Mouse (Mus musculus): ENCODE measurements around the gene Leap2. TPM values are rescaled to one million over a fixed set of nuclear protein-coding genes. Genes with fewer than 3 reads are reported as not detected.

Gene Leap2
- 0.35 TPM in 1 of 2 replicates, not detected in the other for polyA plus RNA-seq (2015; fragmentation: Nextera tagmentation; extraction: Ambion mirVana)

DNA sequence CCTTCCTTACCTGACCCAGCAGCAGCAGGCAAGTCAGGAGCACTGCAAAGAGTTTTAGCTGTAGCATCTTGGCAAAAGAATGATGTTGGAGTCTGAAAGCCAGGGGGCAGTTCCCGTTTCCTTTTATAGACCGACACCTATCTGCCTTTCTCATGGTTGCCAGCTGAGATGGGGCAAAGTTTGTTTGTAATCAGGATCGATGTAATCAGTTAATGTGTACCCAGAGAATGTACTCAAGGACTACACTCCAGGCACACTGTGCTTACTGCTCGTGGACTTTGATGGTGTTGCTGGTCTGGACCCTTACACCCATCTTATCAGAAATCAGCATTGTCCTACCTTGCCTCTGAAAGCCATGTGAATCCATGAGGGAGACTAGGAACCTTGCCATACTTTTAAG, at the start of gene Leap2:
Leap2 (minus strand) TSS at position 135 of the 400 bp plus-strand sequence.
- H3K27ac ChIP-seq, result no peak within 1 kb of the TSS
- no peaks in the 10 kb centered on the region for H3K9me3 ChIP-seq
- no peak for ATAC-seq (replicated peaks)
- H3K27me3 ChIP-seq (replicated peaks), result no peaks in the 10 kb centered on the region
- no peak within 1 kb of the TSS for H3K9ac ChIP-seq
- 89% methylated on average over 4 of the region's 4 CpGs for WGBS
- H3K4me1 ChIP-seq, result no peaks in the 10 kb centered on the region
- H3K4me2 ChIP-seq, result no peak within 1 kb of the TSS
- H3K4me3 ChIP-seq, result no peak within 1 kb of the TSS
- H3K36me3 ChIP-seq (replicated peaks), result peaks cover 19% of the 10 kb centered on the region; the same call in 1 of the 2 replicates

DNA sequence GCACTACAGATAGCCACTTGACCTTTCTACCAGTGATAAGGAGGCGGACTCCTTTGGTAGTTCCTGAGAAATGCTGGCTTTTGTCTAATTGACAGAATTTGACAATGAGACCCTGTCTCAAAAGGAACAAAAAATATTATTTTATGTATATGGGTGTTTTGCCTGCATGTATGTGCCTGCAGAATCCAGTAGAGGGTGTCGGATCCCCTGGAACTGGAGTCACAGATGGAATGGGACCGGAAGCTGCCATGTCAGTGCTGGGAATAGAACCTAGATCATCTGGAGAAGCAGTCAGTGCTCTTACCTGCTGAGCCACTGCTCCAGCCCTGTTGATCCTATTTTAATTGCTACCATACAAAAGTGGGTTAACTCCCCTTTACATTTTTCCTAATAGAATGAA, 49.7 kb upstream of the Leap2 start:
- H3K36me3 ChIP-seq (replicated peaks), result no peaks in the 10 kb centered on the region
- no peak overlapping the region for H3K27ac ChIP-seq
- H3K4me2 ChIP-seq, result no peak overlapping the region
- peaks cover 23% of the 10 kb centered on the region for H3K27me3 ChIP-seq (replicated peaks)
- peaks cover 31% of the 10 kb centered on the region for H3K4me1 ChIP-seq
- no peak overlapping the region for H3K4me3 ChIP-seq
- 76% methylated on average over 3 of the region's 3 CpGs for WGBS
- no peak overlapping the region for H3K9ac ChIP-seq
- ATAC-seq (replicated peaks), result no peak
- no peaks in the 10 kb centered on the region for H3K9me3 ChIP-seq

- Histone ChIP-seq H3K4me1 (peaks cover 28% of the 10 kb centered on the region), H3K9me3 (no peaks in the 10 kb centered on the region), H3K9ac (no peak within 1 kb of the TSS; the same call in 1 of the 2 replicates), H3K27me3 (replicated peaks) (peaks cover 45% of the 10 kb centered on the region), H3K27ac (peak within 1 kb of the TSS; percentile 61), H3K4me3 (peak within 1 kb of the TSS; percentile 24), H3K4me2 (peak within 1 kb of the TSS; percentile 54), H3K36me3 (replicated peaks) (no peaks in the 10 kb centered on the region)
- ATAC-seq (replicated peaks), result peak; percentile 77
- 1% methylated on average over 29 of the region's 29 CpGs for WGBS
Measured at GRCm38 (mm10) chr11:53469968-53470695, 47.2 kb upstream of the Leap2 start, which contains the start of gene Gm9837. Gene Gm9837, minus strand, starts transcription at chr11:53470479.

DNA sequence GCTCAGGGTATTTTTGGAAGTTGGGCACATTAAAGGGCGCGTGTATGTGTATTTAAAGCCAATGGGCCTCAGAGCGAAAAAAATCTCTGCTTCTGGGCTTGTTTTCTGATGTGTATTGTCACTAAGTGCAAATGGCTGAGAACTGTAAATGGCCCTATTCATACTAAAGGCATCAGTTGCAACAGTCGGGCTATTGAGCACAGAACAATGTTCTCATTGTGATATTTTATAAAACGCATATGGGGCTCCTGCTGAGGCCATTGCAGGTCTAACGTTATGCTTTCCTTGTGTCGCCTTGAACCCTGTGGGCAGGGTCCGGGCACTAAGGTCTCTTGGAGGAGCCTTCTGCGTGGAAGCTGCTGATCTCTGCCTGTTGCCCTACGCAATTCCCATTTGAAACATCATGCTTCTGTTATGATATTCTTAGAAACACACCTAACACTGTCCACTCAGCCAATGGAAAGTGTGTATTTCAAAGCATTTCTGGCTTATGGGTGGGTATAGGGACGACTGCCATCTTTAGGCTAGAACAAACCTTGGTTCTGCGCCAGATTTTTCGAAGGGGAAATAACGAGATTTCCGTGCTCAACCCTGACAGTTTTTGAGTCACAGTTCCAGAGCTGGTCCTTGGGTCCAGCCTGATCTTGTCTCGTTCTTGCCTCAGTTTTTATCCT, 46.5 kb upstream of the Leap2 start:
- H3K9ac ChIP-seq, result no peak overlapping the region
- H3K4me2 ChIP-seq, result peak overlapping the region; percentile 54
- H3K27me3 ChIP-seq (replicated peaks), result peaks cover 52% of the 10 kb centered on the region
- no peaks in the 10 kb centered on the region for H3K36me3 ChIP-seq (replicated peaks)
- H3K27ac ChIP-seq, result no peak overlapping the region
- H3K4me3 ChIP-seq, result no peak overlapping the region
- H3K4me1 ChIP-seq, result peaks cover 28% of the 10 kb centered on the region
- ATAC-seq (replicated peaks), result no peak
- WGBS, result 32% methylated on average over 16 of the region's 16 CpGs
- H3K9me3 ChIP-seq, result peaks cover 2% of the 10 kb centered on the region; the same call in 1 of the 2 replicates

DNA sequence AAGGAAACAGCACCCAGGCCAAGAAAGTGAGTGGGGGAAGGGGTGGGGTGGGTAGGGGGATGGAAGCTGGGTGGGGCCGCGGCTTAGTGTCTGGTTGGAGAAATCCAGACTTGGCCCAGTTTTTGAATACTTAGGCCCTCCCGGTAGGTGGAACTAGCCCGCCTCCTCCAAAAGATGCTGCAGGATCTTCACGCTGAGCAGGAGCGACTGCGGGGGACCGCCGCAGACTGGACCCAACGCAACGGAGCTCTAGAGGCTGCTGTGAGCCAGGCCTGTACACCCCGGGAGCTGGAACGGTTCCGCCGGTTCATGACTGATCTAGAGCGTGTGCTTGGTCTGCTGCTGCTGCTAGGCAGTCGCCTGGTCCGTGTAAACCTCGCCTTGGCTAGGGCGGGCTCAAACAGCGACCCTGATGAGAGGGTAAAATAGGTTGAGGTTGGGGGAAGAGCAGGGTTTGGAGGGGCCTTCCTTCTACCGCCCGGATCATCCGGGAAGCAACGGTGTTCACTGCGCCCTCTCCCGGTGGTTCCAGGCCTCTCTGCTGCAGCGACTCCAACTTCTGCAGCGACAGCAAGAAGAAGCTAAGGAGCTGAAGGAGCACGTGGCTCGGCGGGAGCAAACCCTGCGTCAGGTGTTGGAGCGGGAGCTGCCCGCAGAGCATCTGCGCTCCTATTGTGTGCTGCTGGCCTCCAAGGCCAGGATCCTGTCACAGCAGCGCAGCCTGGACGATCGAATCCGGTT, 43.4 kb upstream of the Leap2 start:
- peak overlapping the region; percentile 24; the same call in 1 of the 2 replicates for H3K9ac ChIP-seq
- 5% methylated on average over 40 of the region's 40 CpGs for WGBS
- H3K9me3 ChIP-seq, result peaks cover 3% of the 10 kb centered on the region; the same call in 1 of the 2 replicates

GRCm38 (mm10) chr11:53463551-53464424, 40.8 kb upstream of the Leap2 start:
- Histone ChIP-seq H3K36me3 (replicated peaks) (no peaks in the 10 kb centered on the region), H3K4me3 (peak overlapping the region; percentile 38), H3K9me3 (peaks cover 3% of the 10 kb centered on the region; the same call in 1 of the 2 replicates), H3K27me3 (replicated peaks) (peaks cover 82% of the 10 kb centered on the region), H3K4me1 (peaks cover 19% of the 10 kb centered on the region), H3K27ac (no peak overlapping the region), H3K4me2 (peak overlapping the region; percentile 72), H3K9ac (peak overlapping the region; percentile 16; the same call in 1 of the 2 replicates)
- ATAC-seq (replicated peaks), result peak; percentile 40
- WGBS, result 5% methylated on average over 55 of the region's 55 CpGs

More for the DNA sequence above, 43.4 kb upstream of the Leap2 start:
- no peaks in the 10 kb centered on the region for H3K36me3 ChIP-seq (replicated peaks)
- peaks cover 80% of the 10 kb centered on the region for H3K27me3 ChIP-seq (replicated peaks)
- ATAC-seq (replicated peaks), result peak; percentile 40
- H3K4me3 ChIP-seq, result peak overlapping the region; percentile 30
- H3K4me2 ChIP-seq, result peak overlapping the region; percentile 52
- no peak overlapping the region for H3K27ac ChIP-seq
- peaks cover 39% of the 10 kb centered on the region for H3K4me1 ChIP-seq

DNA sequence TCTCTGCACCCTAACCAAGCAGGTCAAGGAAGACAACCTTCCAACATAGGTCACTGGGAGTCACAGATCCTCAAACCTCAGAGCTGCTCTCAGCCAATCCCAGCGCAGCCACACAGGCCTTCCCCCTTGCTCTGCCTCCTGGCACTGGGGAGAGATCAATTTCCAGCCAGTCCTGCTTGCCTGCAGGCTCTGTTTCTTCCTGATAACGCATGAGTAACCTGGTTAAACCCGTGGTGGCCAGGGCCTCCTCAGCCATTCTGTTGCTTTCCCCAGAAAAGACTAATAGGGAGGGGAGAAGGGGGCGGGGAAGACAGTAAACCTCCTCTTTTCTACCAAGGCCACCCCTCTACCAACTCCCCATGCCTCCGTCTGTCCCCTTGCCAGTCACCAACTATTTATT, 38.8 kb upstream of the Leap2 start:
- Histone ChIP-seq H3K9me3 (peaks cover 3% of the 10 kb centered on the region; the same call in 1 of the 2 replicates), H3K36me3 (replicated peaks) (no peaks in the 10 kb centered on the region), H3K4me3 (no peak overlapping the region), H3K27ac (no peak overlapping the region), H3K4me1 (peaks cover 26% of the 10 kb centered on the region), H3K9ac (no peak overlapping the region), H3K27me3 (replicated peaks) (peaks cover 84% of the 10 kb centered on the region), H3K4me2 (no peak overlapping the region)
- ATAC-seq (replicated peaks), result no peak
- WGBS, result 19% methylated on average over 5 of the region's 5 CpGs

- no peak overlapping the region for H3K9ac ChIP-seq
- peaks cover 21% of the 10 kb centered on the region for H3K4me1 ChIP-seq
- ATAC-seq (replicated peaks), result no peak
- peaks cover 3% of the 10 kb centered on the region; the same call in 1 of the 2 replicates for H3K9me3 ChIP-seq
- no peak overlapping the region for H3K4me2 ChIP-seq
- H3K36me3 ChIP-seq (replicated peaks), result no peaks in the 10 kb centered on the region
- no peak overlapping the region for H3K4me3 ChIP-seq
- peaks cover 85% of the 10 kb centered on the region for H3K27me3 ChIP-seq (replicated peaks)
- H3K27ac ChIP-seq, result no peak overlapping the region
- WGBS, result 83% methylated on average over 3 of the region's 3 CpGs
Measured at GRCm38 (mm10) chr11:53460192-53460591, 37.2 kb upstream of the Leap2 start.

DNA sequence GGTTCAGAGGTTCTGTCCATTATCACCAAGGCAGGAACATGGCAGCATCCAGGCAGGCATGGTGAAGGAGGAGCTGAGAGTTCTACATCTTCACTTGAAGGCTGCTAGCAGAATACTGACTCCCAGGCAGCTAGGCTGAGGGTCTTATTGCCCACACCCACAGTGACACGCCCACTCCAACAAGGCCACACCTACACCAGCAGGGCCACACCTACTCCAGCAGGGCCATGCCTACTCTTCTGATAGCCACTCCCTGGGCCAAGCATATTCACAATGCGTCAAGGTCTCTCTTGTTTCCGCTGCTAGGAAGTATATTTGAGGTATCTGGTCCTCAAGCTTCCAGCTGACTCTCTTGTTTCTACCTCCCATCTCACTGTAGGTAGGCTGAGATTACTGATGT, 36.0 kb upstream of the Leap2 start:
- H3K27me3 ChIP-seq (replicated peaks), result peaks cover 76% of the 10 kb centered on the region
- WGBS, result 70% methylated on average over 3 of the region's 3 CpGs

GRCm38 (mm10) chr11:53457372-53457954, 34.5 kb upstream of the Leap2 start:
- Histone ChIP-seq H3K4me1 (peaks cover 11% of the 10 kb centered on the region), H3K36me3 (replicated peaks) (no peaks in the 10 kb centered on the region), H3K9me3 (no peaks in the 10 kb centered on the region), H3K4me3 (peak overlapping the region; percentile 47), H3K4me2 (peak overlapping the region; percentile 80), H3K27ac (no peak overlapping the region), H3K27me3 (replicated peaks) (peaks cover 61% of the 10 kb centered on the region), H3K9ac (peak overlapping the region; percentile 40)
- ATAC-seq (replicated peaks), result no peak
- 5% methylated on average over 29 of the region's 29 CpGs for WGBS

More for the DNA sequence above, 36.0 kb upstream of the Leap2 start:
- H3K36me3 ChIP-seq (replicated peaks), result no peaks in the 10 kb centered on the region
- no peaks in the 10 kb centered on the region for H3K9me3 ChIP-seq
- no peak for ATAC-seq (replicated peaks)
- no peak overlapping the region for H3K9ac ChIP-seq
- H3K4me2 ChIP-seq, result no peak overlapping the region
- no peak overlapping the region for H3K4me3 ChIP-seq
- H3K4me1 ChIP-seq, result peaks cover 20% of the 10 kb centered on the region
- H3K27ac ChIP-seq, result no peak overlapping the region
